Mouse (Mus musculus) embryo, embryonic 11 days (tissue): ENCODE measurements at regions not wholly inside any gene's neighbourhood (a gene's known extent, or its start where the extent isn't known, plus 50 kb on each side); places are given as distances from the start of the nearest gene placed in this dataset.
"Not testable (repeated sequence)": the region's sequence is repeated elsewhere in the genome, so short reads cannot be mapped to it uniquely, and the experiment has no call there.

Source experiments
- DNase-seq: peaks from one replicate; pipeline ENCODE4 v3.0.0-alpha.2; 2015

- DNase-seq = no peak
These were observed 1451.1 kb upstream of the Pcdh20 start for GRCm38 (mm10) chr14:89922316-89922715.

GRCm38 (mm10) chr14:89920586-89920985 is 1449.4 kb upstream of the Pcdh20 start:
- DNase-seq = peak; percentile 62

- DNase-seq = not testable (repeated sequence)
These were observed 1427.6 kb upstream of the Pcdh20 start for GRCm38 (mm10) chr14:89898701-89899227.

GRCm38 (mm10) chr14:89898135-89898534 is 1426.9 kb upstream of the Pcdh20 start:
- not testable (repeated sequence) for DNase-seq

GRCm38 (mm10) chr14:89896891-89897290 is 1425.7 kb upstream of the Pcdh20 start:
- DNase-seq = not testable (repeated sequence)
